Mouse (Mus musculus) gastrocnemius, postnatal 4 days (tissue): ENCODE data around the gene Trabd. TPM values are rescaled to one million over a fixed set of nuclear protein-coding genes. Genes with fewer than 3 reads are reported as not detected.
A peak's percentile ranks its signal among the peaks of the same experiment; 100 is the strongest.

Experiments used
- DNase-seq, 2 experiments: peaks; one replicate each; pipeline ENCODE4 v3.0.0; 2021 to 2022; ENCODE audit warnings: low spot score in 2 of 2, mixed read lengths in 2 of 2
- long read RNA-seq, 2 experiments: library from polyadenylated mRNA; stranded (forward); transcript quantifications; one replicate each; pipeline ENCODE4 v2.0.0; 2021
- total RNA-seq, 2 experiments: library from RNA; stranded (reverse); gene quantifications; 2 replicates each; pipeline ENCODE4 v1.2.3; 2021

Gene Trabd
- 10 to 100 TPM; 33.8 to 34.8 TPM for total RNA-seq
- long read RNA-seq, experiment 1, transcript Trabd-201 (10 exons, 2,439 nt) = major isoform, 36 of 50 reads
- long read RNA-seq, experiment 1, partial matches to known transcripts = 4 of 50 reads
- long read RNA-seq, experiment 1, other reads (novel, unspliced or antisense) = 7 of 50 reads
- long read RNA-seq, experiment 2, transcript Trabd-203 (10 exons, 1,941 nt) = minor isoform, 6 of 97 reads
- long read RNA-seq, experiment 2, transcript Trabd-201 (10 exons, 2,439 nt) = major isoform, 60 of 97 reads
- long read RNA-seq, experiment 2, transcript Trabd-205 (10 exons, 2,396 nt) = minor isoform, 6 of 97 reads
- long read RNA-seq, experiment 2, partial matches to known transcripts = 7 of 97 reads
- long read RNA-seq, experiment 2, other reads (novel, unspliced or antisense) = 18 of 97 reads

DNA sequence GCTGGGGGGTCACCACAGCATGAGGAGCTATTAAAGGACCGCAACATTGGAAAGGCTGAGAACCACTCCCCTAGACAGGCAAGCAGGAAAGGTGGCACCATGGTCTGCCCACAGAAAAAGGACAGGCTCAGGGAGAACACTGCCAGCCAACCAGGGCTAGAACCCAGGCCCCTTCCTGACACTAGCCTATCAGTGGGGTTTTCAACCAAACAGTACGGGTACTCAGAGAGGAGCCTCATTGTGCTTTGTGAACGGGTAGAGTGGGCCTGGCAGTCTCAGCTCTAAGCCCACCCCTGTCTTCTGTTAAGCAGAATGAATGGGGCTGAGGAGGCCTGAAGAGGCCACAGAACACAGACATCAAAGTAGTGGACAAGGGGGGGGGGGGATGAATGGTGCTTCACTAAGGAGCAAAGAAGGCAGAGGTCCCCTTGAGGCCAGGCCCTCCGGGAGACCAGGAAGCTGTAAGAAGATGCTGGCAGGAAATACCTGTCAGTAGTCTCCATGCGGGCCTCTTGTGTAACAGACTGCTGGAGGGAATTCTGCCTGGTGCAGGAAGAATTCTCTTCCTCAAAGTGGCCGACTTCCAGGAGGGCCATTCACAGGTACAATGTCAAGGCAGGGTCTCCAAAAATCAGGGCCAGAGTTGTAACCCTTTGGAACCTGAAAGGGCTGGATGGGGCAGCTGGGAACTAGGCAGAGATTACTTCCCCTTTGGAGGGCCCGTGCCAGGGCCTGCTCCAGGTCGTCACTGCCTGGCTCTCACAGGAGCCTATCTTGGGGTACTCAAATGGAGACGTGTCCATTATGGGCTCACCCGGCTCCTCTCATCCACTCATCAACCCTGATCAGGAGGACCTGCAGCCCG lies at the start of gene Trabd:
Gene Trabd, plus strand, starts transcription at position 512 of the 865 bp plus-strand sequence.
- no peak for DNase-seq

DNA sequence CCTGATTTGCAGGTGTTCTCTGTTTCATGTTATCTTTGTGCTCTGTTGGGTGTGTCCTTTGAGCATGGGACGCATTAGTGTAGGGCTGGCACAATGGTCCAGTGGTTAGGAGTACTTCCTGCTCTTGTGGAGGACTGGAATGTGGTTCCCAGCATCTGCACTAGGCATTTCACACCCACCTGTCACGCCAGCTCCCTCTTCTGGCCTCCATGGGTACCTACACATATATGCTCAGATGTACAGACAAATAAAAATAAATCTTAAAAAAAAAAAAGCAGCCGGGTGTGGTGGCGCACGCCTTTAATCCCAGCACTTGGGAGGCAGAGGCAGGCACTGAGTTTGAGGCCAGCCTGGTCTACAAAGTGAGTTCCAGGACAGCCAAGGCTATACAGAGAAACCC lies 30.5 kb upstream of the Trabd start:
- no peak for DNase-seq

DNA sequence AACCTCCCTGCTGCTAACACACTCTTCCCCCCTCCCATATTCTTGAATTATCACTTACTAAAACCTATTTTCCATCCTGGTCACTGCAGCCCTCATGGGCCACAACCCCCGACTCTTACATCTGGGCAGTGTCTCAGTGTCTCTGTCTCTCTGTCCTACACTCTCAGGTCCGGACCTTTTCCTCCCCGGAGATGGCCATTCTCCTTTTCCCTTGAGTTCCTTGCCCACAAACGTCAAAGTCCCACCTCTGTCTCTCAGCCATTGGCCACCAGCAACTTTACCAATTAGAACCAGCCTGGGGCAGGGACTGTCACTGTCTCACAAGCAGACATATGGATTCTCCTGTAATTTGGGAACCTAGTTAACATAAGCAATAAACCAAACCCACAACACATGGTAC lies 28.6 kb upstream of the Trabd start:
- no peak for DNase-seq

DNA sequence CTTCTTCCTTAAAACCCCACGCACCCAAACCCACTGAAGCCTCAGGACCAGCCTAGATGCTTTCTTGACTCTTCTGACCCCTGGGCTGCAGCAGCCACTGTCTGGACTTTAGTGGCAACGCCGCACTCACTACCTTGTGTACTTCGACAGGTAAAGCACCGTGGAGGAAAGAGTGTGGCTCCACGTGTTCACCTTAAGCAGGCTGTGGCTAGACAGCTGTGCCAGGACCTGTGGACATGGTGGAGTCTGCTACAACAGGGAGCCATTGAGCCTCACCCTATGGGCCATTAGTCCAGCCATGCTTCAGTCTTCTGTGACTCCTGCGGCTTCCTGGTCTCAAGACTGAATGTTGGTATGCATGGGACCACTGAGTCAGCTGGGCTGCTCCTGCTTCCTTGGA lies 20.3 kb upstream of the Trabd start:
- no peak for DNase-seq

DNA sequence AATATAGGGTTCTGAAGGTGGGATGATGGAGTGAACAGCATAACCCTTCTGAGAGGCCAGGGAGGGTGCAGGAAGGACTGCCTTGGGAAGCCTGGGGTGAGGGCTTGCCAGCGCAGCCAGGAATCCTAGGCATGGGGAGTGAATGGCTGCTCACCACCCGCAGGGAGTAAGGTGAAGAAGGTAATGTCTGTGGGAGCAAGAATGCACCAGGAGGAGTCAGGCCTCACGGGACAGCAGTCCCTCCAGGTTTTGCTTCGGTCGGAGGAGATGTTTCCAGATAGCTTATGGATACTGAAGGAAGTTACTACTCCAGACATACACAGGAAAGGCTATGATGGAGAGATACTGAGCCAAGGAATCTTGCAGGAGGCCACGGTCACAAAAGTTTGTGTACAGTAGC lies 16.2 kb upstream of the Trabd start:
- DNase-seq = no peak

DNA sequence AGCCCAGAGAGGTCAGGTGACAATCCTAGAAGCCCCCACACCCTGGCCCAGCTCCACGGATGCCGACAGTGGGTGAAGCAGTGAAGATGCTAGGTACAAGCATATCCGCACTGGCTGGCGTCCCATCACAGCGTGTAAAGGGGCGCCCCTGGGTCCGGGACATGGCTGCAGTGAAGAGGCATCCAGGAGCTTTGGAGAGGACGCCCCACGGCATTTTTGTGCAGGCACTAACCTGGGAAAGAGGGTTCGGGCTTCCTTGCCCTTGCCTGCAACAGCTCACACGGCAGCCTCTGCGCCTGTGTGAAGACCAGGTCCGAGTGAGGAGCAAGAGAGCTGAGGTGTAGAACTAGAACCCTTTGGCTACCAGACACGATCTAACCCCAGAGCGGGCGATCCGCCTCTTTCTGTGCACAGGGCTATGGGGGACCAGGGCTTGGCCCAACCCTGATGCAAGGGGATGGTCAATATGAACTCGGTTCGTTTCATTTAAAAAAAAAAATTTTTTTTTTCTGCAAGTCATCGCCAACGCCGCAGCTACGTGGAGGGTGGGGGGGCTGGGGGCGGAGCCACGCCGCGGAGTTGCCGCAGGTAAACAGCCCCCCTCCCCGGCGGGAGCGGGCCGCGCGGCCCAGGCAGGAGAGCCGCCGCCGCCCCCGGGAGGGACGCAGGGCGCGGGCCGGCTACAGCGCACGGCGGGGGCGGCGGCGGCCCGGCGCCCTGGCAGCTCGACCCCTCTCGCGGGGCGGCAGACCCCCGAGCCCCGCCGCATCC lies 15.6 kb upstream of the Trabd start, which contains the start of gene Panx2:
Gene Panx2, plus strand, starts transcription at position 574 of the 771 bp plus-strand sequence.
- peak in 1 of 2 experiments; percentile 16 for DNase-seq

DNA sequence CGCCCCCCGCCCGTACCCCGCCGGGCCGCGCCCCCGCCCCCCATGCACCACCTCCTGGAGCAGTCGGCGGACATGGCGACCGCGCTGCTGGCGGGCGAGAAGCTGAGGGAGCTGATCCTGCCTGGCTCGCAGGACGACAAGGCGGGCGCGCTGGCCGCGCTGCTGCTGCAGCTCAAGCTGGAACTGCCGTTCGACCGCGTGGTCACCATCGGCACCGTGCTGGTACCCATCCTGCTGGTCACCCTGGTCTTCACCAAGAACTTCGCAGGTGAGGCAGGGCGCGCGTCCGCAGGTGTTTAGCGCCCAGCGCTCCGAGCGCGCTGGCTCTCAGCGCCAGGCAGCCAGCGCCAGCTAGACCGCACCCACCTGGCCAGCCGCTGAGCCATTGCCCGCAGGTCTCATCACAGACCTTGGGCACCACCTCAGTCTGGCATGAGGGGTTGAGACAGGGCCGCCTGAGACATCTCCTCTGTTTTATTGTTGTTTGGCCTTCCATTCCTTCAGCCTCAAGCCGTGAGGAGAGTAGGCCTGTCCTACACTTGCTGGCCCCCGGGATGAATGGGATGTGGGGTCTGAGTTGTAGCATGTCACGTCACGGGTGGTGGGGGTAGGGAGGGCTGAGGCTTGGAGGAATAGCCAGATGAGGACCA lies 14.8 kb upstream of the Trabd start:
- peak in 1 of 2 experiments; percentile 23 for DNase-seq

DNA sequence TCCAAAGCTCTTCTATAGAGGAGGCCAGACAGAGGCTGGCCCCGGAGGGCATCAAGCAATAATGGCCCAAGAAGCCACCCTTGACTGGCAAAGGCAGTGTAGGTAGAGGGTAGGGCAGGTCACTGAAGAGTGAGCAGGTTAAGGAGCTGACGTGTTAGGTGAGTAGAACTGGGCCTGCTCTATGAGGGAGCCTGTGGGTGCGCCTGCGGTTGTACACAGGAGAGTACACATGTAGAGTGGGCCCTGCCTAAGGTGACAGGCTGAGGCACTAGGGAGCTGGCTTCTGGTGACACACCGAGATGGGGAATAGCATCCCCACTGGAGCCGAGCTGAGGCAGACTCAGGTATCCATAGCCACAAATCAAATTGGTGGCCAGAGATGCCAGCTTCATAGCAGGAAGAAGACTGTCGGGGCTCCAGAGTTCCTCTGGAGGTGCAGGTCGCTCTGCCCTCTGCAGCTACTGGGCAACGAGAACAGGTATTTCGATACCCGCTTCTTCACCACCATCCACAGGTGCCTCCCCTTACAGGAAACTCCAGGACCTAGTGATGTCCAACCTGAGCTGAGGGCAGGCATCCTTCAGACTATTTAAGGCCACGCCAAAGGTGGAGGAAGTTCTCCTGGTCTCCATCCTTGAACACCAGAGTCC lies 14.0 kb upstream of the Trabd start:
- DNase-seq = peak in 1 of 2 experiments; percentile 10

DNA sequence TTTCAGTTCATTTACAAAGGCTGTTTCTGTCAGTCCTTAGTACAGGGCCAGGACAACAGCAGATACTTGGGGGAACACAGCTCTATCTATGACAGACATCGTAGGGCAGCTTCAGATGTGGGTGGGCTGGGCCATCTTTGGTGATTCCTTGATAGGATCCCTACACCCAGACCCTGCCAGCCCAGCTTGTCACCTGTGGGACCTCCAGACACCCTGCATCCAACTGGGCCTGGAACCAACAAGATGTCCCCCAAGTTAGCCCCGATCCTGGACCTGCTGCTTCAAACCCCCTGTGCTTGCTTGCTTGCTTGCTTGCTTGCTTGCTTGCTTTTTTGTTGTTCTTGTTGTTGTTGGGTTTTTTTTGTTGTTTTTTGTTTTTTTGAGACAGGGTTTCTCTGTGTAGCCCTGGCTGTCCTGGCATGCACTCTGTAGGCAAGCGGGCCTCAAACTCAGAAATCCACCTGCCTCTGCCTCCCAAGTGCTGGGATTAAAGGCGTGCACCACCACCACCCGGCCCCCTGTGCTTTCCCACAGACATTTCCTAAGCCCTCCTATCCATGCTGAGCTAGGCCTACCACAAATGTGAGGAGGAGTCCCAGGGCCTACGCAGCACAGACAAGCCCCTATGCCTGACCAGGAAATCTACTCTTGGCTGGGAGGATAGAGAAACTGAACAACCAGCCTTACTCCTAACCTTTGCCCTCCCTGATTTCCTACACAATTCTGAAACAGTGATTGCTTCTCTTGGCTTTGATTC lies 13.0 kb upstream of the Trabd start:
- DNase-seq = peak in 1 of 2 experiments; percentile 13

DNA sequence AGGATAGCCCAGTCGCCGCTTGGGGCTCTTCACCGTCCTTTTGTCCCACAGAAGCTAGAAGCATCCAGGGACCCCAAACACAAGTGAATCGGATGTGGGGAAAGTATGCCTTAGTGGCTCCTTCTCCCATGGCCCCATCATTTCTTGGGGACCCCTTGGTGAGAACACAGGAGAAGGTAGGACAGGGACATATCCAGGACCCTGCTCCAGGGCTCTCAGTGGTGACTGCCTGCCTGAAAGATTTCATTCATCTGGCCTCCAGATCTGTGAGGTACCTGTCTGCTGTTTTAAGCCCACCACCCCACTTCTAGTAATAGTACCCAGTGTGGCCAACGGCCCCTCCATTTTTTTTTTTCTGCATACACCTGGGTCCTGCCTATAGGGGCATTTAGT lies 12.4 kb upstream of the Trabd start:
- peak in 1 of 2 experiments; percentile 7 for DNase-seq

DNA sequence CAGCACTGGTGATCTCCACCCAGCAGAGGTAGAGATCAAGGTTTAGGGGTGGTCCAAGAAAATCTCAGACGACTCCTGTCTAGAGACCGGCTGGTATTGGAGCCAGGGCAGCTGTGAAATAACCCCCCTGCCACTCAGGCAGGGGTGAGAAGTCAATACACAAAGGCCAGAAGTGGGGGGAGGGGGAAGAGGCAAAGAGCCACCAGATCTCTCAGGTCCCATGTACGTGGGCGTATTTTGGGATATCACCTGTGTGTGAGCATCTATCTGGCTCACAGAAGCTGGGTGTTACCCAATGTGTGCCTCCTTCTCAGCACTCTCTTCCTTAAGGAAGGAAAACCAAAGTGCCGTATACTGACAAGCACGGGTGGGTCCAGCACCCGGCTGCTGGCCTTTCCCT lies 11.9 kb upstream of the Trabd start:
- no peak for DNase-seq

DNA sequence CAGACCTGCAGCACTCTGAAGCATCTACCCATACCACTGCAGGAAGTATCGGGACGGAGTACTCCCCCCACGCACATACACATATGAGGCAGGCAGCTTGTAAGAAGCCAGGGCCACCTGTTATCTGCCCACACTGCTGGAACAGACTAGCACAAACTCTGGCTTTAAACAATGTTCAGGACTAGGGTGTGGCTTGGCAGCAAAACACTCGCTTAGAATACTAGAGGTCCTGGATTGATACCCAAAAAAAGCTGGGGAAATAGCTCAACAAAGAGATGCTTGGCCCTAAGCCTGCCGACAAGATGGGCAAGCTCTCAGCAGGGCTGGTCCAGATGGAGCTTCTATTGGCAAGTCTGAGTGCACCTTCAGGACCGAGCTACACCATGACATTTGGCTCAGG lies 11.4 kb upstream of the Trabd start:
- no peak for DNase-seq

DNA sequence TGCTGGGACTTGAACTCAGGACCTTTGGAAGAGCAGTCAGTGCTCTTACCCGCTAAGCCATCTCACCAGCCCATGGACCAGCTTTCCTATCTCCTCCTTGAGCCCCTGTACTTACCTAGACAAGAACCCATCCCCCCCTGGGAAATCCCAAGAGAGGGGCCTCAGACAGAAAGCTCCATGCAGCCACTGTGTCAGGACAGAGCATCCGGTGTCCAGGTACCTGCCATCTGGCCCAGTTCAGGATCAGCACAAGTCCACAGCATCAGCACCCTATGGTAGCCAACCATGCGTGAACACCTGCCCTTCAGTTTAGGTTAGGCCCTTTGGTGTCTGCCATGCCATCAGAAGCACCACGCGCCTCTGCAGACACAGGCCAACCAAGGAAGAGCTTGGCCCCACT lies 10.0 kb upstream of the Trabd start:
- DNase-seq = peak in 1 of 2 experiments; percentile 13

DNA sequence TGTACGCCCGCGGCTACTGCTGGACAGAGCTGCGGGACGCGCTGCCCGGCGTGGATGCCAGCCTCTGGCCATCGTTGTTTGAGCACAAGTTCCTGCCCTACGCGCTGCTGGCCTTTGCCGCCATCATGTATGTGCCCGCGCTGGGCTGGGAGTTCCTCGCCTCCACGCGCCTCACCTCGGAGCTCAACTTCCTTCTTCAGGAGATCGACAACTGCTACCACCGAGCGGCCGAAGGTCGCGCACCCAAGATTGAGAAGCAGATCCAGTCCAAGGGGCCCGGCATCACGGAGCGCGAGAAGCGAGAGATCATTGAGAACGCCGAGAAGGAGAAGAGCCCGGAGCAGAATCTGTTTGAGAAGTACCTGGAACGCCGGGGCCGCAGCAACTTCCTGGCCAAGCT lies 7.3 kb upstream of the Trabd start:
- DNase-seq = no peak

DNA sequence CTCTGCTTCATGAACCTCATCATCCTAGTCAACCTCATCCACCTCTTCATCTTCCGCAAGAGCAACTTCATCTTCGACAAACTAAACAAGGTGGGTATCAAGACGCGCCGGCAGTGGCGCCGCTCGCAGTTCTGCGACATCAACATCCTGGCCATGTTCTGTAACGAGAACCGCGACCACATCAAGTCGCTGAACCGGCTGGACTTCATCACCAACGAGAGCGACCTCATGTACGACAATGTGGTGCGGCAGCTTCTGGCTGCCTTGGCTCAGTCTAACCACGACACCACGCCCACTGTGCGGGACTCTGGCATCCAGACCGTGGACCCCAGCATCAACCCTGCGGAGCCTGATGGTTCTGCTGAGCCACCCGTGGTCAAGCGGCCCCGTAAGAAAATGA lies 6.7 kb upstream of the Trabd start:
- no peak for DNase-seq

DNA sequence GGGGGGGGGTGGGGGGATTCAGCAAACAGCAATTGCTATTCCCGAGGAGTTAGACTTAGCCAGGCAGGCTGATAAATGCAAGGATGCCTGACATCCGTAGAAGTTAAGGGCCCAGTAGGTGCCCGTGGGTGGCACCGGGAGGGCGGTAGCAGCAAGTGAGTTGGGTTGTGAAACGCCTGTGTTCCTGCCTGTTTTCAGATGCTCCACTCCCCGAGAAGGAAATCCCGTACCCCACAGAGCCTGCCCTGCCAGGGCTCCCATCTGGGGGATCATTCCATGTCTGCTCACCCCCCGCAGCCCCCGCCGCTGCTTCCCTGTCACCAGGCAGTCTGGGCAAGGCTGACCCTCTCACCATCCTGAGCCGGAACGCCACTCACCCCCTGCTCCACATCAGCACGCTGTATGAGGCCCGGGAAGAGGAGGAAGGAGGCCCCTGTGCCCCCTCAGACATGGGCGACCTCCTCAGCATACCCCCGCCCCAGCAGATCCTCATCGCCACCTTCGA lies 5.5 kb upstream of the Trabd start:
- no peak for DNase-seq

DNA sequence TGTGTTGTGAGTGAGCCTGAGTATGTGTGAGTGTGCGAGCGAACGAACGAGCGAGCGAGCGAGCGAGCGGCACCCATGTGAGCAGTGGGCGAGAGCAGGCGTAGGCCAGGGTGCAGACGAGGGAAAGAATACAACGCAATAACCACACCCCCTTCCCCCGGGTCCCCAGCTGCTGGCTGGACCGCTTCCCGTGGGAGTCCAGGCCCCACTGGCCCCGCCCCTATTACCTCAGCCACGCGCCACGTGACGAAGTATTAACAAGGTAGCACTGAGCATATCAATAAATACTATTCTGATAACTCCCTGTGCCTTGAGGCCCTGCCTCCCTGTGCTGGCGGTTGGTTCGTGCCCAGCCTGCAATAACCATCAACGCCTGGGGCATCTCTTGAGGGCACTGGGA lies 4.3 kb upstream of the Trabd start:
- no peak for DNase-seq

DNA sequence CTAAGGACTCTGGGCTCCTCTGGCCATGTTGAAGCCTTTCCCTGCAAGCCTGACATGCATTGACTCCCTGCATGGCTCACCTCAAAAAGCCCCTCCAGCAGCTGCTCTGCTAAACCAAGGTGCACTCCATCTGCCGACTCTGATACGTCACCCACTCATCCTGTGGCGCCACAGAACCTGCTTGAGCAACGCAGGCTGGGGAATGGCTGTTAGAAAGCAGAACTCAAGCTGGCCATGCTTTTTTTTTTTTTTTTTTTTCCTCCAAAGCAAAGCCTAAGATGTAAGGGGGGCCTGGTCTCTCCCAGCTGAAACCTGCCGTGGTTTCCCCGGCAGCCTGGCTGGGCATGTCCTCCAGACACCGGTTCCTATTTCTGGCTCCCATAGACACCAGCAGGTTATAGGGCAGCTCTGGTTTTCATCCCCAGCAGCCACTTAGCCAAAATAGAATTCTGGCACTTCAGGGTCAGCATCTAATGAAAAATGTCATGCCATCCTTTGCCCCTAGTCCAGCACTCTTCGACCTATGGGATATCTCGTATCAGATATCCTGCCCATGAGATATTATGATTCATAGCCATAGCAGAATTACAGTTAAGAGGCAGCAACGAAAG lies 826 bp upstream of the Trabd start:
- DNase-seq = no peak
